ENCODE assay signal across 13 mouse cellular contexts in genomic region chr5:24541144-24541569, GRCm38 (mm10). TPM values are rescaled to one million over a fixed set of nuclear protein-coding genes. Genes with fewer than 3 reads are reported as not detected.
DNase-seq lines count a peak whose midpoint lies in the region; ATAC-seq and TF ChIP-seq lines count a peak whose summit lies in the region.
"Had no signal": no experiment of that assay in that cellular context is flagged by ENCODE, and none has a peak within 500 bp of the region (broad histone marks: within the 10 kb centered on the region; RNA-seq: fewer than 3 reads in every experiment).

No protein-coding gene starts in this region.

- no peak for ATAC-seq in kidney, postnatal 0 days (replicated peaks; ENCODE audit: low FRiP score, low read depth)
- no peak for ATAC-seq in embryonic facial prominence, embryonic 11.5 days (replicated peaks; ENCODE audit: insufficient number of reproducible peaks, low FRiP score, low TSS enrichment, low read depth)
- ATAC-seq in embryonic facial prominence, embryonic 15.5 days (ENCODE audit: insufficient number of reproducible peaks, low FRiP score, low TSS enrichment, low read depth): no peak; the same call in 1 of the 2 replicates
- ATAC-seq in limb, embryonic 15.5 days (ENCODE audit: insufficient number of reproducible peaks, low FRiP score, low TSS enrichment, low read depth): no peak
- ATAC-seq: midbrain, embryonic 13.5 days had no signal

- peak overlapping the region; percentile 7; the same call in 1 of the 2 replicates for H3K4me3 ChIP-seq in kidney, postnatal 0 days (replicated peaks; ENCODE audit: low read depth, low read length)
- no peak overlapping the region for H3K4me3 ChIP-seq in embryonic facial prominence, embryonic 11.5 days (ENCODE audit: low read depth, low read length)
- no peak overlapping the region for H3K4me3 ChIP-seq in embryonic facial prominence, embryonic 15.5 days (replicated peaks)
- no peak overlapping the region for H3K4me3 ChIP-seq in limb, embryonic 15.5 days
- H3K4me3 ChIP-seq: midbrain, embryonic 13.5 days had no signal

- DNase-seq in kidney, postnatal 0 days (ENCODE audit: low spot score): no peak
- DNase-seq in kidney, adult 11 months: no peak
- DNase-seq in embryonic facial prominence, embryonic 11.5 days (ENCODE audit: low spot score): no peak
- no peak for DNase-seq in embryo, embryonic 11 days
- no peak for DNase-seq in embryo, embryonic 10.5 days (ENCODE audit: low spot score)
- DNase-seq in cerebellum, postnatal 10 days: no peak
- DNase-seq: cerebellum, adult 8-10 months; thymus, adult 18-20 months had no signal

- no peak for TF ChIP-seq CTCF in kidney, postnatal 0 days (IDR thresholded peaks at IDR 0.05; ENCODE audit: low read depth)

- H3K27me3 ChIP-seq in kidney, postnatal 0 days (ENCODE audit: insufficient read depth, low read length): 0 out of 2 replicates have a peak, but pooled peaks cover 3% of the 10 kb centered on the region
- no peaks in the 10 kb centered on the region for H3K27me3 ChIP-seq in embryonic facial prominence, embryonic 11.5 days (ENCODE audit: control insufficient read depth, insufficient read depth, low read length)
- no peaks in the 10 kb centered on the region for H3K27me3 ChIP-seq in embryonic facial prominence, embryonic 15.5 days
- H3K27me3 ChIP-seq in limb, embryonic 15.5 days: peaks cover 13% of the 10 kb centered on the region

- H3K36me3 ChIP-seq in kidney, postnatal 0 days (ENCODE audit: insufficient read depth, low read length): no peaks in the 10 kb centered on the region
- H3K36me3 ChIP-seq in embryonic facial prominence, embryonic 11.5 days (replicated peaks; ENCODE audit: control insufficient read depth, insufficient read depth, low read depth, low read length): no peaks in the 10 kb centered on the region
- H3K36me3 ChIP-seq in embryonic facial prominence, embryonic 15.5 days: no peaks in the 10 kb centered on the region
- H3K36me3 ChIP-seq in limb, embryonic 15.5 days: no peaks in the 10 kb centered on the region
- H3K36me3 ChIP-seq: midbrain, embryonic 13.5 days had no signal

- peaks cover 21% of the 10 kb centered on the region; the same call in 1 of the 2 replicates for H3K4me1 ChIP-seq in kidney, postnatal 0 days (replicated peaks; ENCODE audit: insufficient read depth, low read length)
- H3K4me1 ChIP-seq in embryonic facial prominence, embryonic 11.5 days (ENCODE audit: control insufficient read depth, insufficient read depth, low read length): peaks cover 3% of the 10 kb centered on the region; the same call in 1 of the 2 replicates
- H3K4me1 ChIP-seq in embryonic facial prominence, embryonic 15.5 days: peaks cover 31% of the 10 kb centered on the region
- H3K4me1 ChIP-seq in limb, embryonic 15.5 days: peaks cover 29% of the 10 kb centered on the region
- H3K4me1 ChIP-seq: midbrain, embryonic 13.5 days had no signal

- H3K9ac ChIP-seq in kidney, postnatal 0 days (ENCODE audit: low read depth, low read length): peak overlapping the region; percentile 10; the same call in 1 of the 2 replicates
- no peak overlapping the region for H3K9ac ChIP-seq in embryonic facial prominence, embryonic 11.5 days (replicated peaks; ENCODE audit: low read length)
- H3K9ac ChIP-seq in embryonic facial prominence, embryonic 15.5 days: no peak overlapping the region
- no peak overlapping the region for H3K9ac ChIP-seq in limb, embryonic 15.5 days
- H3K9ac ChIP-seq: midbrain, embryonic 13.5 days had no signal

- no peak overlapping the region for H3K27ac ChIP-seq in kidney, postnatal 0 days
- H3K27ac ChIP-seq in embryonic facial prominence, embryonic 11.5 days (replicated peaks; ENCODE audit: low read depth, low read length): no peak overlapping the region
- no peak overlapping the region for H3K27ac ChIP-seq in embryonic facial prominence, embryonic 15.5 days (replicated peaks)
- H3K27ac ChIP-seq in limb, embryonic 15.5 days: no peak overlapping the region
- H3K27ac ChIP-seq: hindbrain, postnatal 0 days; midbrain, embryonic 13.5 days had no signal

- H3K4me2 ChIP-seq in kidney, postnatal 0 days (ENCODE audit: low read length): peak overlapping the region; percentile 55
- H3K4me2 ChIP-seq in embryonic facial prominence, embryonic 11.5 days (ENCODE audit: low read depth, low read length): peak overlapping the region; percentile 4; the same call in 1 of the 2 replicates
- H3K4me2 ChIP-seq in embryonic facial prominence, embryonic 15.5 days (replicated peaks): peak overlapping the region; percentile 30
- H3K4me2 ChIP-seq in limb, embryonic 15.5 days: peak overlapping the region; percentile 34
- H3K4me2 ChIP-seq: midbrain, embryonic 13.5 days had no signal

- no peaks in the 10 kb centered on the region for H3K9me3 ChIP-seq in kidney, postnatal 0 days (replicated peaks; ENCODE audit: low read length)
- no peaks in the 10 kb centered on the region for H3K9me3 ChIP-seq in embryonic facial prominence, embryonic 11.5 days (replicated peaks; ENCODE audit: control insufficient read depth, low read length)
- no peaks in the 10 kb centered on the region for H3K9me3 ChIP-seq in embryonic facial prominence, embryonic 15.5 days (replicated peaks)
- no peaks in the 10 kb centered on the region for H3K9me3 ChIP-seq in limb, embryonic 15.5 days
- H3K9me3 ChIP-seq: midbrain, embryonic 13.5 days had no signal

- WGBS in kidney, postnatal 0 days: 13% methylated on average over 6 of the region's 6 CpGs
- WGBS in embryonic facial prominence, embryonic 11.5 days: 24% methylated on average over 6 of the region's 6 CpGs
- WGBS in embryonic facial prominence, embryonic 15.5 days: 11% methylated on average over 6 of the region's 6 CpGs
- WGBS in limb, embryonic 15.5 days: 15% methylated on average over 6 of the region's 6 CpGs

RNA-seq across cellular contexts. Expression of gene Asb10, which starts 0.4 kb away (rescaled TPM):
- 0.69 and 0.93 TPM in 2 replicates for polyA plus RNA-seq in kidney, postnatal 0 days (2015; fragmentation: Nextera tagmentation; extraction: Ambion mirVana)
- 0.24 and 0.36 TPM in 2 replicates for polyA plus RNA-seq in embryonic facial prominence, embryonic 11.5 days (2014; fragmentation: Nextera tagmentation; extraction: Ambion mirVana)
- polyA plus RNA-seq in embryonic facial prominence, embryonic 15.5 days (2015; fragmentation: Nextera tagmentation; extraction: Ambion mirVana): 1.1 and 1.2 TPM in 2 replicates
- polyA plus RNA-seq in limb, embryonic 15.5 days (2015; fragmentation: Nextera tagmentation; extraction: Ambion mirVana): 0.99 and 1.8 TPM in 2 replicates

RNA-seq across cellular contexts. Expression of gene Gbx1, which starts 14.2 kb away (rescaled TPM):
- 0.04 TPM in 2 replicates for polyA plus RNA-seq in kidney, postnatal 0 days (2015; fragmentation: Nextera tagmentation; extraction: Ambion mirVana)
- 0.07 and 0.13 TPM in 2 replicates for polyA plus RNA-seq in embryonic facial prominence, embryonic 11.5 days (2014; fragmentation: Nextera tagmentation; extraction: Ambion mirVana)
- polyA plus RNA-seq in embryonic facial prominence, embryonic 15.5 days (2015; fragmentation: Nextera tagmentation; extraction: Ambion mirVana): 0.07 TPM in 1 of 2 replicates, not detected in the other
- 0.06 and 0.10 TPM in 2 replicates for polyA plus RNA-seq in limb, embryonic 15.5 days (2015; fragmentation: Nextera tagmentation; extraction: Ambion mirVana)
- polyA plus RNA-seq: liver, adult 2 months had no signal

RNA-seq across cellular contexts. Expression of gene 4931409K22Rik, which starts 15.5 kb away (rescaled TPM):
- 0.12 and 0.19 TPM in 2 replicates for polyA plus RNA-seq in kidney, postnatal 0 days (2015; fragmentation: Nextera tagmentation; extraction: Ambion mirVana)
- polyA plus RNA-seq in embryonic facial prominence, embryonic 11.5 days (2014; fragmentation: Nextera tagmentation; extraction: Ambion mirVana): not detected in 2 replicates
- 0.07 TPM in 1 of 2 replicates, not detected in the other for polyA plus RNA-seq in embryonic facial prominence, embryonic 15.5 days (2015; fragmentation: Nextera tagmentation; extraction: Ambion mirVana)
- 0.14 and 0.26 TPM in 2 replicates for polyA plus RNA-seq in limb, embryonic 15.5 days (2015; fragmentation: Nextera tagmentation; extraction: Ambion mirVana)
- polyA plus RNA-seq: liver, adult 2 months had no signal

RNA-seq across cellular contexts. Expression of gene Abcf2, which starts 36.1 kb away (rescaled TPM):
- polyA plus RNA-seq in kidney, postnatal 0 days (2015; fragmentation: Nextera tagmentation; extraction: Ambion mirVana): 74.4 and 79.6 TPM in 2 replicates
- 148 and 159 TPM in 2 replicates for polyA plus RNA-seq in embryonic facial prominence, embryonic 11.5 days (2014; fragmentation: Nextera tagmentation; extraction: Ambion mirVana)
- 93.7 and 100 TPM in 2 replicates for polyA plus RNA-seq in embryonic facial prominence, embryonic 15.5 days (2015; fragmentation: Nextera tagmentation; extraction: Ambion mirVana)
- 97.2 and 98.2 TPM in 2 replicates for polyA plus RNA-seq in limb, embryonic 15.5 days (2015; fragmentation: Nextera tagmentation; extraction: Ambion mirVana)

RNA-seq across cellular contexts. Expression of gene Chpf2, which starts 45.4 kb away (rescaled TPM):
- polyA plus RNA-seq in kidney, postnatal 0 days (2015; fragmentation: Nextera tagmentation; extraction: Ambion mirVana): 26.0 and 27.6 TPM in 2 replicates
- 6.4 and 7.1 TPM in 2 replicates for polyA plus RNA-seq in embryonic facial prominence, embryonic 11.5 days (2014; fragmentation: Nextera tagmentation; extraction: Ambion mirVana)
- polyA plus RNA-seq in embryonic facial prominence, embryonic 15.5 days (2015; fragmentation: Nextera tagmentation; extraction: Ambion mirVana): 30.3 and 33.1 TPM in 2 replicates
- polyA plus RNA-seq in limb, embryonic 15.5 days (2015; fragmentation: Nextera tagmentation; extraction: Ambion mirVana): 37.7 and 39.5 TPM in 2 replicates

Comparison
In these comparisons a context has a peak if more than half of its experiments do, and no peak if none do; other contexts are left out.
1. H3K4me2 ChIP-seq: peak in every context shown above with its lines; median percentile 55 in kidney, postnatal 0 days; 34 in limb, embryonic 15.5 days; 30 in embryonic facial prominence, embryonic 15.5 days; 4 in embryonic facial prominence, embryonic 11.5 days.